Mouse (Mus musculus): ENCODE data around the gene Tcp11l1.

DNA sequence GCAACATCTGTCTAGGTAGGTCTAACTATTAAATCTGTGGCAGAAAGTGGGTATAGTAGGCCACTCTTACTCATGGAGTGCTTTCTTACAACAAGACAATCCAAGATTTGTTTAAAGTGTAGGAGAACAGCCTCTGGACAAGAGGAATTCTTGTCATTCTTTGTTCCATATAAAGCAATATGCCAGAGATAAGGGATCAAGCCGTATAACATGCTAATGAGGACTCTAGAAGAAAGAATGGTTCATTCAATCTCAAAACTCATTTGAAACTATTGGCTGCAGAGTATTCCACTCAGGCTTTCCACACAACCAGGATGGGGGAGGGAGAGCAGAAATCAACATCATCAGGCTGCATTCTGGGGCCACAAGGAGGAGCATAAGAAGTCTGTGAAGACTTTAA, 15.4 kb upstream of the Tcp11l1 start:
- TF ChIP-seq CTCF (IDR thresholded peaks at IDR 0.05; ENCODE audit: control insufficient read depth, insufficient read depth, low read length) (no peak), POLR2A (IDR thresholded peaks at IDR 0.05; ENCODE audit: borderline replicate concordance, control insufficient read depth, low read depth, low read length) (no peak)

Measured in bone marrow, adult 2 months (tissue).